Mouse (Mus musculus) hindbrain, embryonic 11.5 days (tissue): ENCODE data around the gene Dok5. TPM values are rescaled to one million over a fixed set of nuclear protein-coding genes. Genes with fewer than 3 reads are reported as not detected.

Experiments
- ATAC-seq: fragments of 200-750 bp; cut with Nextera tagmentation; 2 replicates; pipeline ENCODE4 v1.8.0; 2017; ENCODE audit warnings: mild to moderate bottlenecking, moderate TSS enrichment, moderate library complexity; ENCODE audit not compliant: low FRiP score
- DNase-seq: peaks from one replicate; pipeline ENCODE4 v3.0.0-alpha.2; 2015; ENCODE audit warnings: low spot score
- H3K27ac ChIP-seq: fragments of 300-500 bp; sonication (generic); 2 replicates; pipeline ENCODE4 v1.5.1; 2014; ENCODE audit warnings: mild to moderate bottlenecking, low read depth, low read length
- H3K27me3 ChIP-seq: fragments of 300-500 bp; sonication (generic); 2 replicates; pipeline ENCODE4 v1.6.1; 2014; ENCODE audit warnings: mild to moderate bottlenecking, low read length, moderate library complexity, mixed read lengths; ENCODE audit not compliant: control insufficient read depth, insufficient read depth
- H3K36me3 ChIP-seq: fragments of 300-500 bp; sonication (generic); 2 replicates; pipeline ENCODE4 v1.6.1; 2014; ENCODE audit warnings: mild to moderate bottlenecking, low read length, moderate library complexity, mixed read lengths; ENCODE audit not compliant: control insufficient read depth, insufficient read depth
- H3K4me1 ChIP-seq: fragments of 300-500 bp; sonication (generic); replicated peaks from 2 replicates; pipeline ENCODE4 v1.6.1; 2014; ENCODE audit warnings: low read length, mixed read lengths; ENCODE audit not compliant: control insufficient read depth, insufficient read depth
- H3K4me2 ChIP-seq: fragments of 300-500 bp; sonication (generic); replicated peaks from 2 replicates; pipeline ENCODE4 v1.6.1; 2014; ENCODE audit warnings: mild to moderate bottlenecking, low read depth, low read length
- H3K4me3 ChIP-seq: fragments of 300-500 bp; sonication (generic); 2 replicates; pipeline ENCODE4 v1.5.1; 2014; ENCODE audit warnings: low read depth, low read length
- H3K9ac ChIP-seq: fragments of 300-500 bp; sonication (generic); 2 replicates; pipeline ENCODE4 v1.6.1; 2014; ENCODE audit warnings: low read depth, low read length
- H3K9me3 ChIP-seq: fragments of 300-500 bp; sonication (generic); 2 replicates; pipeline ENCODE4 v1.6.1; 2016; ENCODE audit warnings: low read length; ENCODE audit not compliant: control insufficient read depth
- WGBS: fragments of 180-500 bp; shearing (Covaris S2); extraction: QIAGEN DNeasy Blood & Tissue Kit; methylation state at CpG from one replicate; pipeline ENCODE4 v1.1.7; 2014; 5-methylcytosine and 5-hydroxymethylcytosine counted together
- polyA plus RNA-seq: library from polyadenylated mRNA; unstranded; fragments of >200 nt; fragmentation: Nextera tagmentation; extraction: Ambion mirVana; gene quantifications from 2 replicates; pipeline ENCODE4 v1.2.1, GENCODE M21; 2014

Gene Dok5
- polyA plus RNA-seq, 1 experiment from 2014 or later: 18.0 TPM

DNA sequence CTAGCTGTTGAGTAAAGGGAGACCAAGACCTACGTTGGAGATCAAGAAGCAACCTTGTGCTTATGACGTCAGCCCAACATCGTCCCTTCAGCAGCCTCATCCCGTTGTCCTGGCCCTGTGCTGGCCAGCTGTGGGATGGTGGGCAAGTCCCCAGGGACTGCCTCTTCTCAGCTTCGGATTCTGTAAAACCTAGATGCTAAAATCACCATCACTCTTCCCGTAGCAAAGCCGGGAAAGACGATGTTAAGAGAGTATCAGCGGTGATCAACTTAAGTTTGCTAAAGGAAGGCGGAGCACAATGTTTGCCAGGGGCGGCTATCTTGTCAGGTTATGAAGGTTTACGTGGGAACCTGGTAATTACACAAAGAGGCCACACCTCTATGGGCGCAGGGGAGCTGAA, 826 bp upstream of the Dok5 start:
- H3K9ac ChIP-seq: no peak overlapping the region
- 0 out of 2 replicates have a peak, but pooled peaks cover 2% of the 10 kb centered on the region for H3K27me3 ChIP-seq
- WGBS: 67% methylated on average over 13 of the region's 13 CpGs
- no peak overlapping the region for H3K4me3 ChIP-seq
- no peak for ATAC-seq
- no peaks in the 10 kb centered on the region for H3K9me3 ChIP-seq
- H3K27ac ChIP-seq: peak overlapping the region; percentile 76; the same call in 1 of the 2 replicates
- no peaks in the 10 kb centered on the region for H3K36me3 ChIP-seq
- no peak for DNase-seq
- H3K4me1 ChIP-seq: no peaks in the 10 kb centered on the region
- peak overlapping the region; percentile 94; the same call in 1 of the 2 replicates for H3K4me2 ChIP-seq

GRCm38 (mm10) chr2:170731205-170731604, 402 bp upstream of the Dok5 start:
- ATAC-seq (peak; percentile 36), DNase-seq (peak; percentile 49)
- Histone ChIP-seq H3K36me3 (no peaks in the 10 kb centered on the region), H3K9ac (peak overlapping the region; percentile 63), H3K27me3 (0 out of 2 replicates have a peak, but pooled peaks cover 2% of the 10 kb centered on the region), H3K4me3 (peak overlapping the region; percentile 54), H3K27ac (peak overlapping the region; percentile 76), H3K9me3 (no peaks in the 10 kb centered on the region), H3K4me1 (no peaks in the 10 kb centered on the region), H3K4me2 (peak overlapping the region; percentile 94)
- WGBS: 20% methylated on average over 6 of the region's 6 CpGs

- no peak for DNase-seq
- no peaks in the 10 kb centered on the region for H3K4me1 ChIP-seq
- H3K27ac ChIP-seq: no peak overlapping the region
- 0 out of 2 replicates have a peak, but pooled peaks cover 2% of the 10 kb centered on the region for H3K27me3 ChIP-seq
- no peaks in the 10 kb centered on the region for H3K9me3 ChIP-seq
- no peak overlapping the region for H3K4me2 ChIP-seq
- no peaks in the 10 kb centered on the region for H3K36me3 ChIP-seq
- no peak for ATAC-seq
- 64% methylated on average over 1 of the region's 1 CpGs for WGBS
- H3K9ac ChIP-seq: no peak overlapping the region
- H3K4me3 ChIP-seq: no peak overlapping the region
Measured at GRCm38 (mm10) chr2:170733671-170734070, 2.1 kb downstream of the Dok5 start.

GRCm38 (mm10) chr2:170734446-170734845, 2.8 kb downstream of the Dok5 start:
- peak; percentile 18 for DNase-seq
- WGBS: 53% methylated on average over 3 of the region's 3 CpGs
- ATAC-seq: no peak
- Histone ChIP-seq H3K4me2 (no peak overlapping the region), H3K9ac (no peak overlapping the region), H3K9me3 (no peaks in the 10 kb centered on the region), H3K27ac (no peak overlapping the region), H3K36me3 (no peaks in the 10 kb centered on the region), H3K4me3 (no peak overlapping the region), H3K4me1 (no peaks in the 10 kb centered on the region), H3K27me3 (0 out of 2 replicates have a peak, but pooled peaks cover 2% of the 10 kb centered on the region)

GRCm38 (mm10) chr2:170738446-170738845, 6.8 kb downstream of the Dok5 start:
- H3K4me1 ChIP-seq: no peaks in the 10 kb centered on the region
- 86% methylated on average over 9 of the region's 9 CpGs for WGBS
- no peaks in the 10 kb centered on the region for H3K27me3 ChIP-seq
- no peaks in the 10 kb centered on the region for H3K9me3 ChIP-seq
- DNase-seq: no peak
- H3K4me3 ChIP-seq: no peak overlapping the region
- H3K4me2 ChIP-seq: no peak overlapping the region
- H3K36me3 ChIP-seq: no peaks in the 10 kb centered on the region
- no peak overlapping the region for H3K9ac ChIP-seq
- H3K27ac ChIP-seq: no peak overlapping the region
- no peak for ATAC-seq

GRCm38 (mm10) chr2:170738891-170739290, 7.3 kb downstream of the Dok5 start:
- WGBS: 91% methylated on average over 9 of the region's 9 CpGs
- no peaks in the 10 kb centered on the region for H3K36me3 ChIP-seq
- no peaks in the 10 kb centered on the region for H3K27me3 ChIP-seq
- H3K27ac ChIP-seq: no peak overlapping the region
- no peaks in the 10 kb centered on the region for H3K9me3 ChIP-seq
- no peak overlapping the region for H3K4me3 ChIP-seq
- DNase-seq (no peak), ATAC-seq (no peak)
- no peak overlapping the region for H3K9ac ChIP-seq
- H3K4me2 ChIP-seq: no peak overlapping the region
- no peaks in the 10 kb centered on the region for H3K4me1 ChIP-seq

GRCm38 (mm10) chr2:170739713-170740365, 8.2 kb downstream of the Dok5 start:
- Histone ChIP-seq H3K27ac (no peak overlapping the region), H3K9ac (no peak overlapping the region), H3K36me3 (no peaks in the 10 kb centered on the region), H3K4me3 (no peak overlapping the region), H3K4me1 (no peaks in the 10 kb centered on the region), H3K4me2 (no peak overlapping the region), H3K9me3 (no peaks in the 10 kb centered on the region), H3K27me3 (no peaks in the 10 kb centered on the region)
- peak; percentile 29 for DNase-seq
- no peak; the same call in 1 of the 2 replicates for ATAC-seq
- WGBS: 63% methylated on average over 8 of the region's 8 CpGs

DNA sequence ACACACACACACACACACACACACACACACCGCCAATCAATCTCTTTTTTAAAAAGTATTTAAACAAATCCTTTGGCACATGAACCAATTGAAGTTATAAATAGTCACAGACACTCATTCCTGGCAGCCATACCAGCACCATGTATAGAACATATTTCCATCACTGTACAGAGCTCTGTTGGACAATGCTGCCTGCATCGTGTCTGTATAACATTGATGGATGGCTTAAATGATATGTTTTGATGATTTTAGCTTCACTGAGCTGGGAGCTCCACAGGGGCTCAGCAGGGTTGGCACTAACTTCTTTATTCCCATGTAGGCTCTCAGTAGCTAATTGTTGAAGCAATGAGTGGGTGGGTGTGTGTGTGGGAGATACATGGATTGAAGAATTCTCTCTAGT, 11.9 kb downstream of the Dok5 start:
- Histone ChIP-seq H3K36me3 (no peaks in the 10 kb centered on the region), H3K4me3 (no peak overlapping the region), H3K9me3 (no peaks in the 10 kb centered on the region), H3K4me1 (no peaks in the 10 kb centered on the region), H3K4me2 (no peak overlapping the region), H3K9ac (no peak overlapping the region), H3K27me3 (no peaks in the 10 kb centered on the region), H3K27ac (no peak overlapping the region)
- WGBS: 71% methylated on average over 2 of the region's 2 CpGs
- DNase-seq (no peak), ATAC-seq (no peak)

GRCm38 (mm10) chr2:170748901-170749300, 17.3 kb downstream of the Dok5 start:
- Histone ChIP-seq H3K9ac (no peak overlapping the region), H3K4me3 (no peak overlapping the region), H3K27ac (no peak overlapping the region), H3K4me1 (no peaks in the 10 kb centered on the region), H3K36me3 (no peaks in the 10 kb centered on the region), H3K4me2 (no peak overlapping the region), H3K9me3 (no peaks in the 10 kb centered on the region), H3K27me3 (no peaks in the 10 kb centered on the region)
- ATAC-seq (no peak), DNase-seq (no peak)
- WGBS: 75% methylated on average over 3 of the region's 3 CpGs
